Mouse (Mus musculus): ENCODE results near the gene Cnnm2.
"Not testable (repeated sequence)": the region's sequence is repeated elsewhere in the genome, so short reads cannot be mapped to it uniquely, and the experiment has no call there.

Cnnm2 gene

GRCm38 (mm10) chr19:46761247-46761946, at the start of gene Cnnm2:
Gene Cnnm2 (plus strand): TSS chr19:46761596.
- in situ Hi-C loops (cut with MboI; ENCODE audit: low sequenced_read_pairs): loop anchor here (25.0 kb wide), 1 partner anchor 101 kb away; no protein-coding TSS in a partner anchor

DNA sequence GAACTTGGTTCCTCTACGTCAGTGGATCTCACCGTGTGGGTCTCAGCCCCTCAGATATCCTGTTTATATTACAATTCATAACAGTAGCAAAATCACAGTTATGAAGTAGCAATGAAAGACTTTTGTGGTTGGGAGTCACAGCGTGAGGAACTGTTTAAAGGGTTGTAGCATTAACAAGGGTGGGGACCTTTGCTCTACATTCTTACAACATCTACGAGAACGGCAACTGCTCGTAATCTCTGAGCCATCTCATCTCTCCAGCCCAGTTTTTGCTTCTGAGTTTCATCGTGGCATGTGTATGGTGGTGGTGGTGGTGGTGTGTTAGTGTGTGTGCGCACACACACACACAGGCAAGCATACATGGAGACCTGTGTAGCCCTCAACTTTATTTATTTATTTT, 47.2 kb upstream of the Cnnm2 start:
- in situ Hi-C loops (cut with MboI; ENCODE audit: low sequenced_read_pairs): no loop called here

- in situ Hi-C loops (cut with MboI; ENCODE audit: low sequenced_read_pairs): no loop called here
These were observed 46.4 kb upstream of the Cnnm2 start for GRCm38 (mm10) chr19:46715016-46715415.

GRCm38 (mm10) chr19:46718150-46718549, 43.2 kb upstream of the Cnnm2 start:
- in situ Hi-C loops (cut with MboI; ENCODE audit: low sequenced_read_pairs): no loop called here

GRCm38 (mm10) chr19:46724411-46724810, 37.0 kb upstream of the Cnnm2 start:
- in situ Hi-C loops (cut with MboI; ENCODE audit: low sequenced_read_pairs): no loop called here

DNA sequence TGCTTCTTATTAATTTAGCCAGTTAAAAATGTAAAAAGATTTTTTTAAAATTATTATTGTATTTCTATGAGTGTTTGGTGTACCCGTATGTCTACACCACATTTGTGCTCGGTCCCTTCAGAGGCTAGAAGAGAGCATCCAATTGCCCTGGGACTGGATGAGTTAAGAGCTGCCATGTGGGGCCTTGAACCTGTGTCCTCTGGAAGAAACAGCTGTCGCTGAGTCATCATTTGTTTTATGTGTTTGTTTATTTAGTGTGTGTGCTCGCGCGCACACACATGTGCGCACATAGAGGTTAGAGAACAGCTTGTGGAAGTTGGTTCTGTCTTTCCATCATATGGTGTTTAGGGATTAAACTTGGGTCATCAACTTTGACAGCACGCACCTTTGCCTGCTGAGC, 35.3 kb upstream of the Cnnm2 start:
- in situ Hi-C loops (cut with MboI; ENCODE audit: low sequenced_read_pairs): no loop called here

DNA sequence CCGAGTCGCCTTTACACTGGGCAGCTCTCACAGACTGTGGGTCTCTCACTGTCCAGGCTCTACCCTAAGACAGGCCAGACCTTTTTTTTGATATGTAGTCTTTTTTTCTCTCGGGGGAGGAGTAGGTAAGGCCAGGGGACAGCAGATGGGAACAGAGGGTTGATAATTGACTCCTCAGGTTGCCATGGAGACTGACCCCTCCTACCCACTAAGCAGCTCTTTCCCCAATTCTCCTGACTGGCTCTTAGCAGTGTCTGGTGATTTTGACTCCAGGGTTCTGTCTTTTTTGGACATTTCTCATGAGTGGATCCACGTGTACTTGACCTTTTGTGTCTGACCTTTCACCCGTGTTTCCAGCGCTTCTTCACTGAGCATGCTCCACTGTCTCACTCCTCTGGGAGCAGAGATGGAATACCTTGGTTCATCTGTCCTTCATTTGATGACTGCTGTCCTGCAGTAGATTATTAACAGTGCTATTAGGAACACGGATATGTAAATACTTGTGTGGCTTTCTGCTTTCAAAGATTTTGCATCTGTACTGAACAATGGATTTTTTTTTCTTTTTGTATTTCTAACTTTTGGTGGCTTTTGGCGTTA, 34.2 kb upstream of the Cnnm2 start:
- in situ Hi-C loops (cut with MboI; ENCODE audit: low sequenced_read_pairs): no loop called here

DNA sequence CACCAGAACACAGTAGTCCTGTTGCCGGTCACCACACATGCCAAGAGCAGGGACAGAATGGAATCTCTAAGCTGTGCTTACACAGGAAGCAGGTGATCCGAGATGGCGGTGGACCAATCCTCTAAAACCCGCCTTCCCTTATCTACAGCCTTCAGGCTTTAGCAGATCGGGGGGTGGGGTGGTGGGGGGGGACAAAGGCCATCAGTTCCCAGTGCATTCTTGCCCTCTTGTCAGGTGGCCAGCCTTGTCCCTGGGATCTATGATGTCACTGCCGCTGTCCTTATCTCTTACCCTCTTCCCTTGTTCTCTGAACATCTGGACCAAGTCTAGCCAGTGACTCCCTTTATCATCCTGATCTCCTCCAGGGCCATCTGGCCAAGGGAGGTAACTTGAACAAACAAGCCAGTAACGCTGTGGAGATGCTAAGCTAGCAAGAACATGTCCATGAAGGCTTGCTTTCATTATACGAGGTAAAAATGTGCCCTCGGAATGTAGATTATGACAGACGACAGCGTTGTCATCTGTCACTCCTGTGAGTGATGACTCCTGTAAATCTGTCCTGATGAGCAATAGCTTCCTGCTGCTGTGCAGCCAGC, 33.4 kb upstream of the Cnnm2 start:
- in situ Hi-C loops (cut with MboI; ENCODE audit: low sequenced_read_pairs): no loop called here

DNA sequence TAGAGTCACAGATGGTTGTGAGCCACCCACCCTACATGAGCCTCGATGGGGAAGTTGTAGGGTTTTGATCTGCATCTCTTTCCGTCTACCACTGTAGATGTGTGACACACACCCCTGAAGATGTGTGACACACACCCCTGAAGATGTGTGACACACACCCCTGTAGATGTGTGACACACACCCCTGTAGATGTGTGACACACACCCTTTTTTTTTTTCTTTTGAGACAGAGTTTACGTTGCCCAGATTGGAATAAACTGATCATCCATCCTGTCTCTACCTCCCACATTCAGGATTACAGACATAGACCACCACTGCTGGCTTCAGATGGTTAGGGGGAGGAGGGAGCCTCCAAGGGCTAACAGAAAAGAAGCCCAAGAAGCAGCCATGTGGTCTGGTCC, 32.5 kb upstream of the Cnnm2 start:
- in situ Hi-C loops (cut with MboI; ENCODE audit: low sequenced_read_pairs): no loop called here

DNA sequence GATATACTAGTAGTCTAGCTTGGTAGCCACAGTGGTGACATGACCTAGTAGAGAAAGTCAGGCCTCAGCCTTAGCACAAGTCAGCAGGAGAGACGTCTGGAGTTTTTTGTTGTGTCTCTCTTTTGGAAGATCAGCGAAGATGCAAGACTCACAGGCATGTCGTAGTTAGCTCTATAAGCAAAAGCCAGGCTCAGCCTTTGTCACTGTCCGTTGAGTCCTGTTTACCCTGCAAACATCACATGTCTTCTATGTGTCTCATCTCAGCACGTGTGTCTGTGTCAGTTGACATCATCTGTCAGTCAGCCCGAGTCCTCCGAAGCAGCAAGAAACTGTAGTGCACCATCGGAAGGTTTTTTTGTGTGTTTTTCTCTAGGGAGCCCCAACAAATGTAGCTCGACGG, 30.0 kb upstream of the Cnnm2 start:
- in situ Hi-C loops (cut with MboI; ENCODE audit: low sequenced_read_pairs): no loop called here

DNA sequence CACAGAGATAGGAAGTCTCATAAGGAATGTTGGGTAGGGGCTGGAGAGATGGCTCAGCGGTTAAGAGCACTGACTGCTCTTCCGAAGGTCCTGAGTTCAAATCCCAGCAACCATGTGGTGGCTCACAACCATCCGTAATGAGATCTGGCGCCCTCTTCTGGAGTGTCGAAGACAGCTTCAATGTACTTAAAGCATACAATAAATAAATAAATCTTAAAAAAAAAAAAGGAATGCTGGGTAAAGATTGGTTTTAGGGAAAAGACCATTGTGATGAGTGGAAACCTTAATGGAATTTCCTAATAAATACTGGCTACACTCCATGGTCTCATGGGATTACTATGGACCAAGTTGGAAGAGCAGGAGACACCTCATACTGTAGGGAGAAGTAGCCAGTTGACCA, 28.7 kb upstream of the Cnnm2 start:
- in situ Hi-C loops (cut with MboI; ENCODE audit: low sequenced_read_pairs): not testable (repeated sequence)

DNA sequence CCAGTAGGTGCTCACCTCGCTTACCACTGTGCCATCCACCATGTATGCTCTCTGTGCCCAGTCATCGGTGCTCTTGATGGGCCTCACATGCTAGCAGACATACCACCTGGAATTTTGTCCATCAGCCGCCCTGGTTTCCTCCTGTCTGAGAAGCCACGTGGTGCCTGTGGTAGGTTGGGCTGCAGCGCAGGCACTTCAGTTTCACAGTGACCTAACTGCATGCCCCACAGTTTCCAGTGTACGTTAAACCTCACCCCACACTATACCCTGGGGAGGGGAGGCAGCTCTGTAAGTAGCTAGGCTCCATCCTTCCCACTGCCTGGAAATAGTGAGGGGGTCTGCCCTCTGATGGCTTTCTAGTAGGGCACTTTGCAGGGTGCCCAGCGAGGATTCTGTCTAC, 27.8 kb upstream of the Cnnm2 start:
- in situ Hi-C loops (cut with MboI; ENCODE audit: low sequenced_read_pairs): no loop called here

GRCm38 (mm10) chr19:46735241-46735640, 26.2 kb upstream of the Cnnm2 start:
- in situ Hi-C loops (cut with MboI; ENCODE audit: low sequenced_read_pairs): no loop called here

DNA sequence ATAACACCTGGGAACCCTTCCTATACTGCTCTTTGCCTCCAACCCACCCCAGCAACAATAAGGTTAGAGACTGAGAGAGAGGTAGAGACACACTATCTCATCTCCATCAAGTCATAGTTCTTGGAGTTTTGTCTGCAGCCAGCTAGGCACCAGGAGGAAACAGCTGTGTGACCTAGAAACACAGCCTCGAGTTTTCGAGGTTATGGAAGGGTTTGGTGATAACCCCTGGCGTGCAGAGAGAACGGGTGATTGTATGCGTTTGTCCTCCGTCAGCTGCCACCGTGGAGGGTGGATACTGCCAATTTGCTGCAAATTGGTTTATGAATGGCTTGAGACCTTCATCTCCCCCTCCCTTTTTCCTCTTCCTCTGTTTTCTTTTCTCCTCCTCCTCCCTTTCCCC, 24.3 kb upstream of the Cnnm2 start:
- in situ Hi-C loops (cut with MboI; ENCODE audit: low sequenced_read_pairs): no loop called here

DNA sequence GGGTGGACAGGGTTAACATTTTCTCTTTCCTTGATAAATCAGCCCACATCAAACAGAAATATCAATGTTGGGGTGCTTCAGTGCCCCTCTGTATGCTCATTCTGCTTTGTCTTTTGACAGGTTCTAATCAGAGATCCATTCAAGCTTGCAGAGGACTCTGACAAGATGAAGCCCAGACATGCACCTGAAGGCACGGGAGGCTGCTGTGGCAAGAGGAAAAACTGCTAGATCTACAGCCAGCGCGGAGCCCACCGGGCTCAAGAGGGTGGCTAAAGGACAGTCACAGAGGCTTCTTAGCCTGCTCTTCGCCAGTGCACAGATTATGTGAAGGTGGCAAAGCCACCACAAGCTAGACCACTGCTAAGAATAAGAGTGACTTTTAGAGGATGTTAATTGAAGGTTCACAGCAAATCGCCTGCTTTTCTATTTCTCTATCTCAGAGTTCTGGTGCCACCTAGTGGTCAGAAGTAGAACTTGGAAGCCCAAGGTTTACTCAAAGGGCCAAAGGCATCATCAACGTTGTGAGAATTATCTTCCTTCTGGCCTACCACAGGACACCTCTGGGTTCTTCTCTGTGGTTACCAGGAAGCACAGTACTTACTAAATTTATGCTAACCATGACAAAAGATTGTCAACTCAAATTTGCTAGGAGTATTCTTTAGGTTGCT, 20.9 kb upstream of the Cnnm2 start:
- in situ Hi-C loops (cut with MboI; ENCODE audit: low sequenced_read_pairs): loop anchor here (5.0 to 10.0 kb wide), 2 partner anchors 73 to 156 kb away; no protein-coding TSS in a partner anchor

- in situ Hi-C loops (cut with MboI; ENCODE audit: low sequenced_read_pairs): loop anchor here (5.0 to 10.0 kb wide), 2 partner anchors 74 to 157 kb away; no protein-coding TSS in a partner anchor
These were observed 19.8 kb upstream of the Cnnm2 start for GRCm38 (mm10) chr19:46741574-46741973.

DNA sequence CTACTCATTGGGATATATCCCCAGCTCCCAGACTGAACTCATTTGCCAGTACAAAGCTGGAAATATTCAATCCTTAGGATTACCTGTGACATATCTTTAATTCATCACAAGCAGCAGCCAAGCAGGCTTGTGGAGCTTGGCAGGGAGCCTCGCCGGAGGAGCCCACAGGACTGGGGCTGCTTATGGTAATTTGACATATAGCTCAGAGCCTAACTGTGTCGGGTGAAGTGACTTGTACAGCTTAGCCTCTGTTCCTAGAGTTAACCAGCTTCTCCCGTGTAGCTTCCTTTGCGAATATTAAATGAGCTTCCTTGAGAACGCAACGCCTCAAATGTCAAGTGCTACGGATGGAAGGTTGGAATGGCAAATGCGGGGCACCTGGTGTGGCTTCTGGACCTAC, 16.7 kb upstream of the Cnnm2 start:
- in situ Hi-C loops (cut with MboI; ENCODE audit: low sequenced_read_pairs): loop anchor here (5.0 to 10.0 kb wide), 2 partner anchors 77 to 160 kb away; no protein-coding TSS in a partner anchor

- in situ Hi-C loops (cut with MboI; ENCODE audit: low sequenced_read_pairs): loop anchor here (10.0 kb wide), 1 partner anchor 163 kb away; no protein-coding TSS in a partner anchor
These were observed 13.6 kb upstream of the Cnnm2 start for GRCm38 (mm10) chr19:46747799-46748198.

DNA sequence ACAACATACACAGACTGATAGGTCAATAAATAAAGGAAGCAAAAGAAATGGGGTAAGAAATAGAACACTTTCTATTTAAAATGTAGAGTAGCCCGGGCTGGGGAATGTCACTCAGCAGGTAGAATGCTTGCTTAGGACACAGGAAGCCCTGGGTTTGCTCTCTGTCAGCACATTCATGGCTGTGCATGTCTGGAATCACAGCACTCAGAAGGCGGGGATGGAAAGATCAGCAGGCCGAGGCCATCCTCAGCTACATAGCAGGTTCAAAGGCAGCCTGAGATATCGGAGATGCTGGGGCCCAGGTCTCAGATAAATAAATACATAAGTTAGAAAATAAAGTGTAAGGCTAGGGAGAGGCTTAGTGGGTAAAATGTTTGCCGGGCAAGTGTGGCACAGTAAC, 9.2 kb upstream of the Cnnm2 start:
- in situ Hi-C loops (cut with MboI; ENCODE audit: low sequenced_read_pairs): loop anchor here (25.0 kb wide), 1 partner anchor 110 kb away; no protein-coding TSS in a partner anchor

- in situ Hi-C loops (cut with MboI; ENCODE audit: low sequenced_read_pairs): loop anchor here (25.0 kb wide), 1 partner anchor 107 kb away; no protein-coding TSS in a partner anchor
These were observed 6.3 kb upstream of the Cnnm2 start for GRCm38 (mm10) chr19:46755066-46755465.

GRCm38 (mm10) chr19:46756221-46756620, 5.2 kb upstream of the Cnnm2 start:
- in situ Hi-C loops (cut with MboI; ENCODE audit: low sequenced_read_pairs): loop anchor here (25.0 kb wide), 1 partner anchor 106 kb away; no protein-coding TSS in a partner anchor
